Mouse (Mus musculus): ENCODE results near the gene Agbl5.

The Agbl5 gene

GRCm38 (mm10) chr5:30919831-30920614 is 31.5 kb downstream of the Agbl5 start:
- no peak for DNase-seq (ENCODE audit: low spot score in 2 of 2)

DNA sequence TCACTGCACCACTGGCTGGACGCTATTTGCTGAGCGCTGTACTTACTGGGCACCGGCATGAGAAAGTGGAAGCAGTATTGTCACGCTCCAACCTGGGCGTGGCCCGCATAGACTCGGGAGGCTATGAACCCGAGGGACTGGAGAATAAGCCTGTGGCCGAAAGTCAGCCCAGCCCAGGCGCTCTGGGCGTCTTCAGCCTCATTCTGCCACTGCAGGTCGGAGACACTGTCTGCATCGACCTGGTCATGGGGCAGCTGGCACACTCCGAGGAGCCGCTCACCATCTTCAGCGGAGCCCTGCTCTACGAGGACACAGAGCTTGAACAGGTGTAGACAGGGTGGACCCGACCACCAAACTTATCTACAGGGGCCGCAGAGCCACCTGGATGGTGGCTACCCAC is 32.1 kb downstream of the Agbl5 start:
- no peak for DNase-seq (ENCODE audit: low spot score in 2 of 2)

GRCm38 (mm10) chr5:30921256-30922033 is 33.0 kb downstream of the Agbl5 start, which contains the start of gene Khk:
Khk (plus strand) TSS chr5:30921431.
- DNase-seq (ENCODE audit: low spot score in 2 of 2): peak; percentile 90 to 97

DNA sequence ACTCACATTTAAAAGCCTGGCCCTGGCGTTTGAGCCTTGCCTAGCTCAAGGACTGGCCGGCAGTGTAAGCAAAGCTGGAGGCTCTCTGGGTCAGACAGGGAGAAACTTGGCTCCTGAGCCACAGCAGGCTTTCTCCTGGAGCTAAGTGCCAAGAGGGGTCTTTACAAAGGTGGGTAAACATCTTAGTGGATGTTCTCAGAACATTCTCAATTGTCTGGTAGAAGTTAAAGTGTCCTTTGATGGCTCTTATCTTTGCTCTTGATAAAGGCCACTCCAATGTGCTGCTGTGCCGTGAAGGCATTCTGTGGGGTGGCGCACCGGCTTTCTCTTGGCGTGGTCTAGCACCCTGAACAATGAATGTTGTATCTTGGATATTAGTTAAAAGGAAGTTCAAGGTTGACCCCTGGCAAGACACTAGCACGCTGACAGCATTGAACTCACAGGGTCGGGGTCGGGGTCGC is 34.1 kb downstream of the Agbl5 start:
- DNase-seq (ENCODE audit: low spot score in 2 of 2): no peak

DNA sequence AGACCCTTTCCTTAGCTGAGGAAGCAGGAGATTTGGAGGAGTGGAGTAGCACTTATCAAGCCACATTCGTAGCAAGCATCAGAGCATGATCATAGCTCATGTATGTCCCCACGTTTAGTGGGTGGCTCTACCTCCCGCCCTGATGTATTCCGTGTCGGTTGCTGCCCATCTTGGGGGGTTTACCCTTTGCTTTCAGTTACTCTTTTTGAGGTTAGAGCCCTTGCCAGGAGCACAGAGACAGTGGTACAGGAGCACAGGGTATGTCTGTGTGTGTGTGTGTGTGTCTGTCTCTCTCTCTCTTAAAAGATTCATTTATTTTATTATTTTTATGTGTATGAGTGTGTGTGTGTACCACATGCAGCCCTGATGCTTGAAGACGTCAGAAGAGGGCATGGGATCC is 34.6 kb downstream of the Agbl5 start:
- DNase-seq (ENCODE audit: low spot score in 2 of 2): no peak

DNA sequence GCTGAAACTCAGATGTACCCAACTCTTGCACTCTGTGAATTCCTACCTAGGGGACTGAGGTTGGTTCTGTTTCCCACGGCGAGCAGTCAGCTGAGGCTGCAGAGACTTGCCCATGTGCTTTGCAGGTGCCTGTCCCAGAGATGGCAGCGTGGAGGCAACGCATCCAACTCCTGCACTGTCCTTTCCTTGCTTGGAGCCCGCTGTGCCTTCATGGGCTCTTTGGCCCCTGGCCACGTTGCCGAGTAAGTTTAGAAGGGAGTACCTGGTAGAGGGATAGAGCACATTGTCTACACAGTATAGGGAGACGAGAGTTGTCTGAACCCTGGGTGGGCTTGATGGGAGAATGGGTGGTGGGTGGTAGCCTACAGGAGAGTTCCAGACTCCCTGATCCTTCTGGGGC is 36.1 kb downstream of the Agbl5 start:
- DNase-seq (ENCODE audit: low spot score in 2 of 2): no peak

- no peak for DNase-seq (ENCODE audit: low spot score in 2 of 2)
Observed at GRCm38 (mm10) chr5:30925217-30925616, 36.7 kb downstream of the Agbl5 start.

DNA sequence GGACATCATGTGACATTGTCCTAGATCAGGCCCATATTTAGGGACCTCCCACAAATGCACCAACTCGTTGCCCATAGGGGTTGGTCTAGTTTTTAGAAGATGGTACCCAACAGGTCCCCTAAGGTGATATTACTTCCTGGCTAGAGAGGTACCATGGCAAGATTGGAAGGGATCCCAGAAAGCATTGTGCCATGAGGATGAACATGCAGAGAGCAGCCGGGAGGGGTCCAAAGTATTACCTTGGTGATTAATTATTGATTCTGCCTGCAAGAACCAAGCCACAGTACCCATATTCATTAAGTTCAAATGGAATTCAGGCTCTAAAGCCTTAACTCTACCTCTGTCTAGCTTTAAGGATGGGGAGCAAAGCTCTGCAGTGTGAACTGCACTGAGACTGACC is 37.6 kb downstream of the Agbl5 start:
- DNase-seq (ENCODE audit: low spot score in 2 of 2): no peak

GRCm38 (mm10) chr5:30927945-30928529 is 39.5 kb downstream of the Agbl5 start:
- no peak for DNase-seq (ENCODE audit: low spot score in 2 of 2)

GRCm38 (mm10) chr5:30930121-30930520 is 41.6 kb downstream of the Agbl5 start:
- DNase-seq (ENCODE audit: low spot score in 2 of 2): peak; percentile 58 to 74

- DNase-seq (ENCODE audit: low spot score in 2 of 2): no peak
Observed at GRCm38 (mm10) chr5:30930846-30931245, 42.4 kb downstream of the Agbl5 start.

GRCm38 (mm10) chr5:30931378-30931777 is 42.9 kb downstream of the Agbl5 start:
- DNase-seq (ENCODE audit: low spot score in 2 of 2): no peak

GRCm38 (mm10) chr5:30933705-30934104 is 45.2 kb downstream of the Agbl5 start:
- DNase-seq (ENCODE audit: low spot score in 2 of 2): no peak

GRCm38 (mm10) chr5:30934725-30935461 is 46.4 kb downstream of the Agbl5 start:
- DNase-seq (ENCODE audit: low spot score in 2 of 2): no peak

DNA sequence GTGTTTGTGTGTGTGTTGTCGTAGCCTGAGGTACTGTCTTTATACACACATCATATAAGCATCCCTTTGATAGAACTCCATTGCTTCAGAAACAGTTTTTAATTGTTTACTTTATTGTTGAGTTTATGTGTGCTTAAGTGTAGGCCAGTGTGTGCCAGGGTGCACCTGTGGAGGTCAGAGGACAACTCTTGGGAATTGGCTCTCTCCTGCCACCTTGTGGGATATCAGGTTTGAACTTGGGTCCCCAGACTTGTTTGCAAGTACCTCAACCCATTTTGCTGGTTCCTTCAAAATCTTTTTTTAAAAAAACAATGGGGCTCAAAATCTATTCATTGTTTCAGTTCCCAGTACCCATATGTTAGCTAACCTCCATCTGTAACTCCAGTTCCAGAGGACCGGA is 54.5 kb downstream of the Agbl5 start:
- no peak for DNase-seq (ENCODE audit: low spot score in 2 of 2)

DNA sequence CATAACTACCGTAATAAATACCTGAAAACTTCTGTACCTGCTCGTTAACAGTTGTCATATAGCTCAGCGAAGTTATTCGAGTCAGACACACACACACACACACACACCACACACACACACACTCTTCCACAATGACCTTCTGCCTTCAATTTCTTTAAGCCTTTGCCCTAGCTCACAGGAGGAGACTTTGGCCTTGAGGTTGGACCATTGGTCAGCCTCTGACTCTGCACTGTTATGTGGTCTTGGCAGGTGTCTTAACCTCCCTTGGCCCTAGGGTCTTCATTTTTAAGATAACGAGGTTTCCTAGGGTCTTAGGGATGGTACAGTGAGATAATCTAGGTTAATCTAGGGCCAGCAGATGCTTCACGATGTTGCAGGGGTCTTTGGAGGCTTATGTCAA is 55.9 kb downstream of the Agbl5 start:
- no peak for DNase-seq (ENCODE audit: low spot score in 2 of 2)

- DNase-seq (ENCODE audit: low spot score in 2 of 2): peak in 1 of 2 experiments; percentile 53
Observed at GRCm38 (mm10) chr5:30944956-30945781, 56.7 kb downstream of the Agbl5 start, which contains the start of gene Cgref1. Cgref1 (minus strand) TSS chr5:30945591.

DNA sequence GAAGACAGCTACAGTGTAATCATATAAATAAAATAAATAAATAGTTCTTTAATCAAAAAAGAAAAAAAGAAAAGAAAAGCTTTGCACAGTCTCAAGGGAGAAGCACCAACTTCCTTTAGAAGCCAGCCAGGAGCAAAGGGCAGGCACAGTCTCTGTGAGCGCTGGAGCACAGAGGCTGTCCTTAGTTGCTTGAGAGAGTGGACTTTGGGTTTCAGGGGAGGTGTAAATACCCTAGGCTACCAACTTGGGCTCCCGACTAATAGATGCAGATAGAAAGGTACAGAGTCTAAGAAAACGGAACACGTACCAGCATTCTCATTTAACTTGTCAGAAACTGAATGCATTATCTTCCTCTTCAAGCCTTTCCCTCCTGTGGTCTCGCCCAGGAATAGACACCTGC is 60.1 kb downstream of the Agbl5 start:
- DNase-seq (ENCODE audit: low spot score in 2 of 2): no peak

- DNase-seq (ENCODE audit: low spot score in 2 of 2): peak; percentile 79 to 91
Observed at GRCm38 (mm10) chr5:30949654-30950326, 61.3 kb downstream of the Agbl5 start.

DNA sequence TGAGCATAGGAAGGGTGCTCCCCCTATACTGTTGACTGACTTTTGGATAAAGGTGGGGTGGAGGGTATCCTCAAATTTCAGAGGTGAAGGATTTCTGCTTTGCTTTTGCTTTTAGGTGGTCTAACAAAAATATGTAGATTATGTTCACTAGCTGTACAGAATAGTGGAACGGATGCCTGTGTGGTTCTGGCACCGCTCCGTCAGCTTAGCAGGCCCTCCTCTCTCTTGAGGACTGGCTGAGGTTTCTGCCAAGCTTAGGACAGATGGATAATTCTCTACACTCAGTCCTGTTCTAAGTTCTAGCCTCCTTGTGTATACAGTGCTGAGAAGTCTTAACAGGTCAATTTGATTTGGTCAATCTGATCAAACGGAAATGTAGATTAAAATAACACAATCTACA is 62.0 kb downstream of the Agbl5 start:
- DNase-seq (ENCODE audit: low spot score in 2 of 2): no peak

Measured in cerebellum, postnatal 4 days (tissue).